Mouse (Mus musculus) left cerebral cortex, adult 8-10 months (tissue): Measurements from ENCODE around the gene Kif5c. TPM values are rescaled to one million over a fixed set of nuclear protein-coding genes. Genes with fewer than 3 reads are reported as not detected.

Source experiments
- DNase-seq, 2 experiments: peaks; one replicate each; pipeline ENCODE4 v3.0.0; 2022; ENCODE audit warnings: low spot score in 2 of 2
- total RNA-seq, 4 experiments: library from RNA; stranded (reverse); gene quantifications; 2 replicates each; pipeline ENCODE4 v1.2.4; 2022

The Kif5c gene
- total RNA-seq, 4 experiments from 2014 or later: 526 to 565 (median 546) TPM

DNA sequence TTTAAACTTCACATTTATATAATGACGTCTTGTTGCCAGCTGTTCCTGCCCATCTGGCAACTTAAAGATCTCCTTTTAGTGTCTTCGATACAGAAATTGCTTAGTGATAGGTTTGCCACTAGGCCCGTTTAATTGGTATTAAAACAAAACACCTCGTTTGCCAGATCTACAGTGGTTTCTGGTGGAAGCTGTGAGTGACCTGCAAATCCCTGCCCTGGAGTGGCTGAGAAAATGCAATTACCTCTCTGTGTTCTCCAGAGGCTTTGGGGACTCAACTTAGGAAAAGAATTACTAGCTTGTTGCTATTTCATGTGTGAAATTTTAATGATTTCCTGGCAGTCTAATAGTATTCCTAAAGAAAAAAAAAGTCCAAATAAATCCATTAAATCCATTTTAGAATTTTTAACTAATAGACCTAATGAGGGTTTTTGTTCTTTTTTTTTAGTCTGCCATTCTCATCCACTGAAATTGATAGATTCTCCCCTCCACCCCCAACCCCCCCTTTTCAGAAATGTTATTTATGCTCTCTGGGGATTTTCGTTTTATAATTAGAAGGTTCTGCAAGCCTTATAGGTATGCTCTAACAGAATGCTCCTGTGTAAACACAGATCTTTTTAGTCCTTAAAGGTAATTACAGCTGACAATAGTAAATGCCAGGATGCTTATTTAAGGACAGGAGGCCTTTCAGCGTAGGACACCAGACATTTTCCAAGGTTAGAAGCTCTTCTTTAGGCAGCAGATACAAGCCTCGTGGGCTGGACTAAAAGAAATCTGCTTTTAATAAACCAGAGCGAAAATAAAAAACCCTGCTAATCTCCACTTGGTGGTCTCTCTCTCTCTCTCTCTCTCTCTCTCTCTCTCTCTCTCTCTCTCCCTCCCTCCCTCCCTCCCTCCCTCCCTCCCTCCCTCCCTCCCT lies 100.1 kb downstream of the Kif5c start:
- DNase-seq: no peak

- DNase-seq: no peak
Measured at GRCm38 (mm10) chr2:49719854-49720253, 100.8 kb downstream of the Kif5c start.

- no peak for DNase-seq
Measured at GRCm38 (mm10) chr2:49720343-49720742, 101.2 kb downstream of the Kif5c start.

DNA sequence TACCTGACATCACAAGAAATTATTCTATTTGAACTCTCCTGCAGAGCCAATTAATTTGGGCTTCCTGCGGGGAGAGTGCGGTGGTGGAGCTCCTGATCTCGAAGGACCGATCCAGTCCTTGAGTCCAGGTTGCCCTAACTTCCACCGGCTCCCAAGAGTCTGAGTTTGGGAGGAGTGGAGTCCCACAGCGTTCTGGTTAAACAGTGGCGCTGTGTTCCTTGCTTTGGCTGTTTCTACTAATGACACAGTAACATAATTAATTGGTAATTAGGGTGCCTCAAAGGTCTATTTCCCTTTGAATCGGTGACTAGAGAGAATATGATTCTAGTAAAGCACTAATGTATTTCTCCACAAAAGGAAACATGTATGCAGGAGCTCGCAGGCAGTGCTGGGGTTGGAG lies 103.2 kb downstream of the Kif5c start:
- no peak for DNase-seq

DNA sequence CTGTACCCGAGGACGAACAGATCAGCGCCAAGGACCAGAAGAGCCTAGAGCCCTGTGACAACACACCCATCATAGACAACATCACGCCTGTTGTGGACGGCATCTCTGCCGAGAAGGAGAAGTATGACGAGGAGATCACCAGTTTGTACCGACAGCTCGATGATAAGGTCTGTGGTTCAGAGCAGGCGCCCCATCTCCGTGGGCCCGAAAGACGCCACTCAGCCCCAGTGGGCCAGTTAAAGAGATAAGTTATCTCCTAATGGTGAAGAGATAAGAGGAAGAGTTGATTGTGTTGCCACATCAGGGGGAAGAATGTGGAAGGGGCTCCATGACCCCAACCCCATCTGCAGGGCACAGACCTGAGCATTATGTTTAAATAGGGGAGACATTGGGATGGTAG lies 103.9 kb downstream of the Kif5c start:
- no peak for DNase-seq

DNA sequence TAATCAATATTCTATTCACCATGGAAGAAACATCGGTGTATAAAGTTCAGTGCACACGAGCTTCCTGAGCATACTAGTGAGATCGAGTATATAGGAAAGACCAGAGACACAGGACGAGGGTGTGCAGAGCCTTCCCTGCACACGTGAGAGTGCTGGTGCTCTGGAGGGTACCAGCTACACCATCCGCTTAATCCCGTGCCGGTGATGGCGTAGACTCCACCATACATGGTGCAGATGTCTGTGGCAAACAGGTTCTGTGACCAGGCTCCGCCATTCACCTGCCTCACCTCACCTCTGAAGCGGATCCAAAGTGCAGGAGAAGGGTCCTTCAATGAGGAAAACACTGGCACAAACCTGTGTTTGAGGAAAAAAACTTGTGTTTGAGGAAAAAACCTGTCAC lies 107.6 kb downstream of the Kif5c start:
- no peak for DNase-seq

GRCm38 (mm10) chr2:49727199-49727598 lies 108.1 kb downstream of the Kif5c start:
- DNase-seq: peak in 1 of 2 experiments; percentile 79

DNA sequence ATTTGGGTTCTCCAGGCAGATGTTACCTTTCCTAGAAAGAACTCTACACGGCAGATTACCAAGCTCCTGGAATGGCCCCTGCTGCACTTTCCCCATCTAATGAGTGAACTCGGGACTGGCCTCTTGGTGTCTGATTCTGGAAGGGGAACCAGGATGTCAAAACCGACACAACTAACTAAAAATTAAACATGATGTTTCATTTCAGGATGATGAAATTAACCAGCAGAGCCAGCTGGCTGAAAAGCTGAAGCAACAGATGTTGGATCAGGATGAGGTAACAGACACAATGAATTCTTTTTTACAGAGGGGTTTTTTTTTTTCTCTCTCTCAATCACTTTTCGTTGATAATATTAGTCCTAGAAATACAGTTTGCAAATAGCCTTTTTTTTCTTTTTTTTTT lies 108.6 kb downstream of the Kif5c start:
- no peak for DNase-seq

- DNase-seq: no peak
Measured at GRCm38 (mm10) chr2:49728896-49729610, 110.0 kb downstream of the Kif5c start.

DNA sequence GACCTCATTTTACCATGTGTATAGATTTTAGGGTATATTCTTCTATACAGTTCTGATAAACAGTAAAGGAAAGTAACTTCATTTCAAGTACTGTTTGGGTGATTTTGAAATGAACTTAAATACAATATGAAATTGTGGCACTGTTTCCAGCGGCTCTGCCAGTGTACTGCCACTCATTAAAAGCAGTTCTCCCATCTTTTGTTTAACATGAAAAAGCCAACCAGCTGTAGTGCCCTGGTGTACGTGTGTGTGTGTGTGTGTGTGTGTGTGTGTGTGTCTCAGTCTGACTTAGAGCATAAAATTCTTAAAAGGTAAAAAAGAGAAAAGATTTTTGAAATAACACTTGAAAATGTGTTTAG lies 110.5 kb downstream of the Kif5c start:
- DNase-seq: no peak

DNA sequence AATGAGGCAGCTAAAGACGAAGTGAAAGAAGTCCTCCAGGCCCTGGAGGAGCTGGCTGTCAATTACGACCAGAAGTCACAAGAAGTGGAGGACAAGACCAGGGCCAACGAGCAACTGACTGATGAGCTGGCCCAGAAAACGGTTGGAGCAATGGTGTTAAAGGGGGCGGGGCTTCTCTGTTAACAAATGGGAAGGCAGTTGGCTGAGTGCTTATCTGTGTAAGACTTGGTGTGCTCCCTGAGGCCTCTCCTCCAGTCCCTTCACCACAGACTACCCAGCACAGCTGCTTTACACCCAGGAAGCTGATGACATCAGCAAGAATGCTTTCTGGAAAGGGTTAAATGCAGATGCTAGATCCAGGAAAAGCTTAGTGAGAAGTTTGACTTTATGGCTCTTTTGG lies 111.1 kb downstream of the Kif5c start:
- no peak for DNase-seq

DNA sequence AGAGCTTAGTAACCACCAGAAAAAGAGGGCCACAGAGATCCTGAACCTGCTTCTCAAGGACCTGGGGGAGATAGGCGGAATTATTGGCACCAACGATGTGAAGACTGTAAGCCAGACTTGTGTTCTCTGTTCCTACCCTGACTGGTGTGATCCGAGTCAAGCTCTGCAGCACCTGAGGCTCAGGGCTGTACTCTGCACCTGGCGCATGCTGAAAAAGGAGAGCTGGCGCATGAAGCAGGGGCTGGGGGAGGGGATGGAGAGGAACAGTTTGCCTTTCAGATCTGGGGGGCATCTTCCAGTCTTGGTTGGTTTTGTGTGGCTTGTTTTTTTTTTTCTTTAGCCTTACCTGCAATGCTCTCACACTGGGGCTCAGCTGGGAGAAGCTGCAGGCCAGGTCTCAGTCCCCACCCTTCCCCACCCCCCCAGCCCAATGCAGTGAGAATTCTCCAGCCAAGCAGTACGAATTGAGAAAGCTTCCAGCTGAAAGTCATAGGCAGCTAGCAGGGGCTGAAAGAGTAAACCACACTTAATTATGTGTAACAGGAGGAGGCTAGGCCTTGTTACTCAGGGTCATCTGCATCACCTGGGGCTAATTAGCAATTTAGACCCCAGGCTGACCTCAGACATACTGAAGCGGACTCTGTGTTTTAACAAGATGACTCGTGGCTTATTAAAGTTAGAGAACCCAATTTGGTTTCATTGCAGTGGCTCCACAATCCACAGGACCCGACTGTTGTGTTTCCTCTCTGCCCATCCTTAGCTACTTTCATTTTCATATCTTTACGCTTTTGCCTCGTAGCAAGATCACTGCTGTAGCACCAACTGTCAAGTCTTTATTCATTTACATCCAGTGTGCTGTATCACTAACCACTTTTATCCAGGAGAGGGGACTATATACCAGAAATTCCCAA lies 113.9 kb downstream of the Kif5c start:
- no peak for DNase-seq

GRCm38 (mm10) chr2:49733656-49734008 lies 114.5 kb downstream of the Kif5c start:
- no peak for DNase-seq

DNA sequence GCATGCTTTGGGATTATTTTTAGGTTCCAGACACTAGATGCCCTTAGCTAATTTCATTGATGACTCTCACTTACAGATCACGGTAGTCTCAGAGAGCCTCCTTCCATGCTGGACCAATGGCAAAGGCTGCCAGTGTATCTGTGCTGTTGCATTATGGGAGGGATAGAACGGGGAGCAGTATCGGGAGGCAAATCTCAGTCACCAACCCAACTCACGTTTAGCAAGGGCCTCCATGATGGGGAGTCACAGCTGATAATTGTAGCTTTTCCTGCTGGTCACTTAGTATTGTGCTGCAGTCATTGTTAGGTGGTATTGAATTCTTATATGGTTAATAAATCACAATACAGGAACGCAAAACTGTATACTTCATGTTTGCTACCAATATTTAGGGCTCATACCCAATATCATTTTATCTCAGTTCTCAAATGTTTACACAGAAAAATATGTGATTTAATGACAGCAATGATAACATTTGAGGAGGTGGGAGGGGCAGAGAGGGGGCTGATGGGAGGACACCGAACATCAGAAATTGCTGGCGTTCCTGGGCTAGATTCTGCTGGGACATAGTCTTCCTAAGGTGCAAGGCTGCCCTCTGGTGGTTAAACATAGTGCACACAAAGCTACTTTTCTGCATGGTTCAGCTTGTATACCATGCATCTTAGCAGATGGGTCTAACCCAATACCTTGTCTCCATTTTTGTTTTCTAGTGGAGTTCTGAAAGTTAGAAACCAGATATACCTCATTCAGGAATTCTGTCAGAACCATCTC lies 115.1 kb downstream of the Kif5c start:
- no peak for DNase-seq

- no peak for DNase-seq
Measured at GRCm38 (mm10) chr2:49735386-49735785, 116.3 kb downstream of the Kif5c start.

DNA sequence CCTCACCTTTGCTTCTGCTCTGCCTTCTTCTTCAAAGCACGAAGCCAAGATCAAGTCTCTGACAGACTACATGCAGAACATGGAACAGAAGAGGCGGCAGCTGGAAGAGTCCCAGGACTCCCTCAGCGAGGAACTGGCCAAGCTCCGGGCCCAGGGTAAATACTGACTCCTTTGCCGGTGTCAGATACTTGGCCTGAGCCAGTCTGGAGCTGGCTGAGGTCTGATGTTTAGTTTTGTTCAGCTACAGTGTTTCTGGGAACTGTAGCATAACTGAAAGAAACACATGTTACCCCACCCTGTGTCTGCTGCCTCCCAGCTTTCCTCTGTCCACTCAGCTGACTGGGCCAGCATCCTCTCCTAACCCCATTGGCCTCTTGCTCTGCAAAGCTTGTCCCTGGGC lies 119.9 kb downstream of the Kif5c start:
- no peak for DNase-seq

GRCm38 (mm10) chr2:49741026-49741425 lies 121.9 kb downstream of the Kif5c start:
- no peak for DNase-seq

DNA sequence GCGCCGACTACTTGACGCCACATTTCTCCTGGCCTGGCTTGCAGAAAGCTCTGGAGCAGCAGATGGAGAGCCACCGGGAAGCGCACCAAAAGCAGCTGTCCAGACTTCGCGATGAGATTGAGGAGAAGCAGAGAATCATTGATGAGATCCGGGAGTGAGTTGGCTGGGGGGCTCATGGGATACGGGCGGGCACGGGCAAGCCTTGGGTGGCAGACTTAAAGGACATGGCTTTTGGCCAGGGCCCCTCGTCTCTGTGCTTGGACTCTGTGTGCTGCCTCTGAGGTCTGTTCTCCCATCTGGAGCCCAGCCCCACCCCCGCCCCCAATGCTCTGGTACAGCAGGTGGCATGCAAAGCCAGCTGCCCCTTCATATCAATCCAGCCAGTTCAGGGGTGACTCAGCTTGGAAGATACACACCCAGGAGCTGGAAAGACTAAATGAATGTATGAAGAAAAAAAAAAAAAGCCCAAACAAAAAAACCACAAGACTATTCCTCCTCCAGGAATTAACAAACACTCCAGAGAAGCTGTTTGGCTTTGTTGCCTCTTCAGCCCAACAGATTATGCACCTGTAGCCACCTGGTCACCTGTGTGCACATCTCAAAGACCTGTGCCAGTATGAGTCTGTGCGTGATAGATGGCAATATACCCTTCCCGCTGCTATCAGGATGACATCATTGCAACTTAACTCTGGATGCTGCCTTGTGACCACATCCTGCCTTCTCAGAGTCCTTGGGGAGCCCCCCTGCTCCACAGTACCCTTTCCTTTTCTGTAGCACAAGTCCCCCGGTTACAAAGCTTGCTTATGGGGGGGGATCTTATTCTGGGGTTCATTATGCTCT lies 123.0 kb downstream of the Kif5c start:
- DNase-seq: peak in 1 of 2 experiments; percentile 63

DNA sequence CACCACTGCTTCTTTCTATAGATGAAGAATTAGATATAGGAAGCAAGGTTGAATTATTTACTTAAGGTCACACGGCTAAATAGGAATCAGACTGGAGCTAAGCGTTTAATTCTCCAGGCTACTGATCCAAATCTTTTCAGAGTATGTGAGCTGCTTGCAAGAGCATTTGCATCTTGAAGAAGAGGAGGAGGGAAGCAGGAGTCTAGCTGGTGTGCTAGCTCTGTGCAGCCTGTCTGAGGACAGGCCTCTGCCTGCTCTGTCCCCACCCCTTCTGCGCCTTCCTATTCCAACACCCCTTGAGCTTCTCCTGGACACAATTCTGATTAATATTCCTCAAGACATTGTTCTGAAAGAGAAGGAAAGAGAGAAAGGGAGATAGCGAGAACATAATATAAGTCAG lies 123.8 kb downstream of the Kif5c start:
- no peak for DNase-seq

- no peak for DNase-seq
Measured at GRCm38 (mm10) chr2:49743775-49744174, 124.7 kb downstream of the Kif5c start.
